Mouse (Mus musculus) neural tube, embryonic 13.5 days (tissue): ENCODE measurements around the gene Mon1a. TPM values are rescaled to one million over a fixed set of nuclear protein-coding genes. Genes with fewer than 3 reads are reported as not detected.
A peak's percentile ranks its signal among the peaks of the same experiment; 100 is the strongest.

Source experiments
- ATAC-seq: fragments of 200-750 bp; cut with Nextera tagmentation; 2 replicates; pipeline ENCODE4 v1.8.0; 2017; ENCODE audit warnings: low read depth, mild to moderate bottlenecking, moderate TSS enrichment, moderate library complexity
- H3K27ac ChIP-seq: fragments of 300-500 bp; sonication (generic); replicated peaks from 2 replicates; pipeline ENCODE4 v1.5.1; 2015; ENCODE audit warnings: moderate library complexity, mild to moderate bottlenecking, inconsistent platforms
- H3K27me3 ChIP-seq: fragments of 300-500 bp; sonication (generic); 2 replicates; pipeline ENCODE4 v1.6.1; 2015; ENCODE audit warnings: mild to moderate bottlenecking, inconsistent platforms
- H3K36me3 ChIP-seq: fragments of 300-500 bp; sonication (generic); 2 replicates; pipeline ENCODE4 v1.6.1; 2015; ENCODE audit warnings: mild to moderate bottlenecking, inconsistent platforms
- H3K4me1 ChIP-seq: fragments of 300-500 bp; sonication (generic); replicated peaks from 2 replicates; pipeline ENCODE4 v1.6.1; 2015; ENCODE audit warnings: inconsistent platforms
- H3K4me2 ChIP-seq: fragments of 300-500 bp; sonication (generic); 2 replicates; pipeline ENCODE4 v1.6.1; 2015; ENCODE audit warnings: inconsistent platforms, mild to moderate bottlenecking, moderate library complexity
- H3K4me3 ChIP-seq: fragments of 300-500 bp; sonication (generic); 2 replicates; pipeline ENCODE4 v1.5.1; 2015; ENCODE audit warnings: mild to moderate bottlenecking, inconsistent platforms
- H3K9ac ChIP-seq: fragments of 300-500 bp; sonication (generic); 2 replicates; pipeline ENCODE4 v1.6.1; 2015; ENCODE audit warnings: moderate library complexity, mild to moderate bottlenecking, inconsistent platforms
- H3K9me3 ChIP-seq: fragments of 300-500 bp; sonication (generic); 2 replicates; pipeline ENCODE4 v1.6.1; 2016; ENCODE audit warnings: inconsistent platforms
- WGBS: fragments of 180-500 bp; shearing (Covaris S2); methylation state at CpG from one replicate; pipeline ENCODE4 v1.1.7; 2015; 5-methylcytosine and 5-hydroxymethylcytosine counted together
- polyA plus RNA-seq: library from polyadenylated mRNA; unstranded; fragments of >200 nt; fragmentation: Nextera tagmentation; extraction: Ambion mirVana; gene quantifications from 2 replicates; pipeline ENCODE4 v1.2.1, GENCODE M21; 2015

Mon1a gene
- polyA plus RNA-seq, 1 experiment from 2014 or later = 26.6 TPM

GRCm38 (mm10) chr9:107891023-107891422 lies 3.1 kb downstream of the Mon1a start:
- Histone ChIP-seq H3K27me3 (peaks cover 11% of the 10 kb centered on the region), H3K4me3 (no peak overlapping the region), H3K9me3 (no peaks in the 10 kb centered on the region), H3K4me1 (peaks cover 19% of the 10 kb centered on the region), H3K36me3 (0 out of 2 replicates have a peak, but pooled peaks cover 3% of the 10 kb centered on the region), H3K27ac (no peak overlapping the region), H3K4me2 (no peak overlapping the region), H3K9ac (no peak overlapping the region)
- ATAC-seq = no peak
- WGBS = 93% methylated on average over 1 of the region's 1 CpGs

- 86% methylated on average over 10 of the region's 10 CpGs for WGBS
- H3K36me3 ChIP-seq = peaks cover 51% of the 10 kb centered on the region
Observed at GRCm38 (mm10) chr9:107898563-107898962, 10.6 kb downstream of the Mon1a start.

GRCm38 (mm10) chr9:107899855-107900254 lies 11.9 kb downstream of the Mon1a start:
- ATAC-seq = no peak
- no peak overlapping the region for H3K27ac ChIP-seq
- H3K27me3 ChIP-seq = peaks cover 20% of the 10 kb centered on the region
- no peak overlapping the region for H3K4me2 ChIP-seq
- H3K36me3 ChIP-seq = peaks cover 51% of the 10 kb centered on the region
- no peaks in the 10 kb centered on the region for H3K9me3 ChIP-seq
- H3K9ac ChIP-seq = no peak overlapping the region
- no peak overlapping the region for H3K4me3 ChIP-seq
- peaks cover 15% of the 10 kb centered on the region for H3K4me1 ChIP-seq
- 77% methylated on average over 12 of the region's 12 CpGs for WGBS

More at GRCm38 (mm10) chr9:107898563-107898962, 10.6 kb downstream of the Mon1a start:
- Histone ChIP-seq H3K4me1 (peaks cover 15% of the 10 kb centered on the region), H3K4me3 (no peak overlapping the region), H3K9ac (no peak overlapping the region), H3K4me2 (no peak overlapping the region), H3K27me3 (peaks cover 20% of the 10 kb centered on the region), H3K27ac (no peak overlapping the region), H3K9me3 (no peaks in the 10 kb centered on the region)
- no peak for ATAC-seq

GRCm38 (mm10) chr9:107900840-107901626 lies 13.1 kb downstream of the Mon1a start:
- peaks cover 47% of the 10 kb centered on the region for H3K36me3 ChIP-seq
- peaks cover 19% of the 10 kb centered on the region for H3K4me1 ChIP-seq
- H3K9me3 ChIP-seq = no peaks in the 10 kb centered on the region
- peak; percentile 58; the same call in 1 of the 2 replicates for ATAC-seq
- H3K4me3 ChIP-seq = peak overlapping the region; percentile 31
- 0 out of 2 replicates have a peak overlapping the region, but pooled peaks have one; percentile 57 for H3K27ac ChIP-seq
- H3K27me3 ChIP-seq = peaks cover 20% of the 10 kb centered on the region
- H3K4me2 ChIP-seq = peak overlapping the region; percentile 58
- 4% methylated on average over 44 of the region's 44 CpGs for WGBS
- peak overlapping the region; percentile 56 for H3K9ac ChIP-seq

GRCm38 (mm10) chr9:107901627-107901914 lies 13.6 kb downstream of the Mon1a start:
- peaks cover 46% of the 10 kb centered on the region for H3K36me3 ChIP-seq
- H3K9ac ChIP-seq = peak overlapping the region; percentile 56; the same call in 1 of the 2 replicates
- H3K4me3 ChIP-seq = peak overlapping the region; percentile 31
- peaks cover 25% of the 10 kb centered on the region for H3K4me1 ChIP-seq
- H3K27me3 ChIP-seq = peaks cover 20% of the 10 kb centered on the region
- H3K4me2 ChIP-seq = peak overlapping the region; percentile 58
- no peak; the same call in 1 of the 2 replicates for ATAC-seq
- no peak overlapping the region for H3K27ac ChIP-seq
- H3K9me3 ChIP-seq = no peaks in the 10 kb centered on the region
- 12% methylated on average over 17 of the region's 17 CpGs for WGBS

- 8% methylated on average over 4 of the region's 4 CpGs for WGBS
- peak; percentile 6; the same call in 1 of the 2 replicates for ATAC-seq
- no peak overlapping the region for H3K4me3 ChIP-seq
- no peaks in the 10 kb centered on the region for H3K9me3 ChIP-seq
- H3K4me2 ChIP-seq = no peak overlapping the region
- H3K4me1 ChIP-seq = peaks cover 46% of the 10 kb centered on the region
- no peak overlapping the region for H3K27ac ChIP-seq
- H3K9ac ChIP-seq = no peak overlapping the region
- H3K36me3 ChIP-seq = peaks cover 21% of the 10 kb centered on the region
- H3K27me3 ChIP-seq = peaks cover 27% of the 10 kb centered on the region
Observed at GRCm38 (mm10) chr9:107904726-107905125, 16.8 kb downstream of the Mon1a start.

- Histone ChIP-seq H3K4me3 (peak within 1 kb of the TSS; percentile 32), H3K36me3 (peaks cover 15% of the 10 kb centered on the region), H3K4me1 (peaks cover 35% of the 10 kb centered on the region), H3K27ac (peak within 1 kb of the TSS; percentile 28; the same call in 1 of the 2 replicates), H3K4me2 (peak within 1 kb of the TSS; percentile 58), H3K9me3 (no peaks in the 10 kb centered on the region), H3K27me3 (peaks cover 13% of the 10 kb centered on the region), H3K9ac (peak within 1 kb of the TSS; percentile 60)
- WGBS = 21% methylated on average over 19 of the region's 19 CpGs
- peak; percentile 60; the same call in 1 of the 2 replicates for ATAC-seq
Observed at GRCm38 (mm10) chr9:107906252-107906966, 18.5 kb downstream of the Mon1a start, which contains the start of gene Mst1r. Mst1r (plus strand) TSS chr9:107906873.

GRCm38 (mm10) chr9:107906967-107907800 lies 19.2 kb downstream of the Mon1a start:
- Histone ChIP-seq H3K4me3 (peak overlapping the region; percentile 32), H3K27me3 (peaks cover 8% of the 10 kb centered on the region), H3K36me3 (peaks cover 8% of the 10 kb centered on the region), H3K4me1 (peaks cover 31% of the 10 kb centered on the region), H3K4me2 (peak overlapping the region; percentile 58), H3K9ac (peak overlapping the region; percentile 60), H3K27ac (peak overlapping the region; percentile 28; the same call in 1 of the 2 replicates), H3K9me3 (no peaks in the 10 kb centered on the region)
- WGBS = 48% methylated on average over 31 of the region's 31 CpGs
- ATAC-seq = no peak

- H3K4me3 ChIP-seq = peak overlapping the region; percentile 32; the same call in 1 of the 2 replicates
- WGBS = 79% methylated on average over 14 of the region's 14 CpGs
- H3K4me2 ChIP-seq = peak overlapping the region; percentile 58
- peaks cover 8% of the 10 kb centered on the region for H3K27me3 ChIP-seq
- ATAC-seq = no peak
- peaks cover 3% of the 10 kb centered on the region for H3K36me3 ChIP-seq
- H3K27ac ChIP-seq = peak overlapping the region; percentile 13; the same call in 1 of the 2 replicates
- H3K9me3 ChIP-seq = no peaks in the 10 kb centered on the region
- peaks cover 31% of the 10 kb centered on the region for H3K4me1 ChIP-seq
- 0 out of 2 replicates have a peak overlapping the region, but pooled peaks have one; percentile 26 for H3K9ac ChIP-seq
Observed at GRCm38 (mm10) chr9:107907801-107908120, 19.8 kb downstream of the Mon1a start.

GRCm38 (mm10) chr9:107908410-107909158 lies 20.6 kb downstream of the Mon1a start:
- Histone ChIP-seq H3K27ac (no peak overlapping the region; the same call in 1 of the 2 replicates), H3K36me3 (no peaks in the 10 kb centered on the region), H3K27me3 (peaks cover 8% of the 10 kb centered on the region), H3K4me1 (peaks cover 31% of the 10 kb centered on the region), H3K4me3 (peak overlapping the region; percentile 32), H3K9me3 (no peaks in the 10 kb centered on the region), H3K4me2 (peak overlapping the region; percentile 58), H3K9ac (peak overlapping the region; percentile 31; the same call in 1 of the 2 replicates)
- WGBS = 20% methylated on average over 18 of the region's 18 CpGs
- no peak for ATAC-seq
